Mouse (Mus musculus) A20 (cell line): ENCODE measurements around the gene Adam12.

Source experiments
- DNase-seq: peaks from one replicate; pipeline ENCODE4 v3.0.0-alpha.2; 2011; ENCODE audit warnings: low read depth, low spot score

The Adam12 gene

GRCm38 (mm10) chr7:134009157-134009556 is 222.8 kb downstream of the Adam12 start:
- DNase-seq, result no peak

- no peak for DNase-seq
Observed at GRCm38 (mm10) chr7:134007942-134008361, 224.0 kb downstream of the Adam12 start.

DNA sequence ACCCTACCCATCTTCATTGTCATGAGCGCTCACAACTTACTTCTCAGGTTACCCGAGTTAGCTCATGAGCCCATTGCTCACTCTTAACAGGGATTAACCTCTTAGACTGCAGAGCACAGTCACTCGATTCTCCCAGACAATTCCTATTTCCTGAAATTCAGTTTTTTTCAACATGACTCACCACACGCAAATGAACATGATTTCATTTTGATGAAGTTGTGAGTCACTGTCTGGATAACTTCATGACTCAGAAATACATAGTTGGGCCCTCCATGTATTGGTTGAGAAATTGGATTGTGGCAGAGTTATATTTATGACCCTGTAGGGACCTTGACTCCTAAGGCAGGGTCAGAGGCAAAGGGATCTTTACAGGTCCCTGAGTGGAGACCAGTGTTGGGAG is 230.4 kb downstream of the Adam12 start:
- no peak for DNase-seq

DNA sequence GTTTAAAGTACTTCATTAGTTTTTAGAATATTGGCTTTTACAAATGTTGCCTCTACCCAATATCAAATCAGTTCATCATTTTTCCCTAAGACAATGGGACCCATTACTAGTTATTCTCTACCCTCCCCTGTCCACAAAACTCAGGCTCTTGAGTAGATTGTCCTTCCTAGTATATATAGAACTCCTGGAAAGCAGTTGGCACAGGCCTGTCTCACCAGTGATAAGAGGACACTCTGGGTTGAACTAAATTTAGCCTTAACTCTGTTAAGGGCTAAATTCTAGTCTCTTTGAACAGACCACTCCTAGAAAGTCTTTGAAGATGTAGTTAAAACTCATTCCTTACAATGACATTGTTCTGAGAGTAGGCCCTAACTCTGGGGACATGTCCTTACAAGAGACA is 241.0 kb downstream of the Adam12 start:
- DNase-seq, result no peak

DNA sequence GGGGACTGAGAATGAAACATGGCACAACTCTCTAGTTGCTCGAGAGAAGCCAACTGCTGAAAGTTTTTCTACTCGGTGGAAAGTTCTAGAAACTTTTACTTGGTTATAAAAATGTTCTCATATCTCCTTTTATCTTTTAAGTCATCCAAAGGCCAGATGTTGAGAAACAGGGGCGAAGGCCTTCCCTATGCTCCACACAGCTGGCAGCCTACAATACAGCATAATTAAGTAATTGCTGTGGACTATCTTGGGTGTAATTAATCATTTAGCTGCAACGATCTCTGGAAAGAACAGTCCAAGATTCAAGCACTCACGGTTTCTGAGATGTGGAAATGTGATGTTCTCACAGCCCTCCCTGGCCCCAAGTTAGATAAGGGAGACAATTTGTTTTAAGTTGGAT is 243.6 kb downstream of the Adam12 start:
- no peak for DNase-seq

- no peak for DNase-seq
Observed at GRCm38 (mm10) chr7:133986201-133986600, 245.7 kb downstream of the Adam12 start.

DNA sequence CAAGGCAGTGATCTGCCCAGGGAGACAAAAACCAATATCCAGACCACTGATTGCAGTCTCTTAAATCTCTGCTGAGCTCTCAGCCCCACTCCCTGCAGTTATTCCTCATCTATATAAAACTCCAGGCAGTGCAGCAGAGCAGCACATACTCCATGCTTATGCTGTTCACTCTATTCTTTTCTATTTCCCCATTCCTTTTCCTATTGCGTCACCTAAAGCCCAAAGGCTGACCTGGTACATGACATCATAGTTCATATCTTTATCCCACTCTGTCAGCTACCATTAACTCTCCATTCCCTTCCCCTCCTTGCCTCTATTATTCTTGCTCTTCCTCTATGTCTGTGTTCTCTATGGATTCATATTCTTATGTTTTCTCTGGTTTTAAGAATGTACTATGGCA is 246.3 kb downstream of the Adam12 start:
- no peak for DNase-seq

DNA sequence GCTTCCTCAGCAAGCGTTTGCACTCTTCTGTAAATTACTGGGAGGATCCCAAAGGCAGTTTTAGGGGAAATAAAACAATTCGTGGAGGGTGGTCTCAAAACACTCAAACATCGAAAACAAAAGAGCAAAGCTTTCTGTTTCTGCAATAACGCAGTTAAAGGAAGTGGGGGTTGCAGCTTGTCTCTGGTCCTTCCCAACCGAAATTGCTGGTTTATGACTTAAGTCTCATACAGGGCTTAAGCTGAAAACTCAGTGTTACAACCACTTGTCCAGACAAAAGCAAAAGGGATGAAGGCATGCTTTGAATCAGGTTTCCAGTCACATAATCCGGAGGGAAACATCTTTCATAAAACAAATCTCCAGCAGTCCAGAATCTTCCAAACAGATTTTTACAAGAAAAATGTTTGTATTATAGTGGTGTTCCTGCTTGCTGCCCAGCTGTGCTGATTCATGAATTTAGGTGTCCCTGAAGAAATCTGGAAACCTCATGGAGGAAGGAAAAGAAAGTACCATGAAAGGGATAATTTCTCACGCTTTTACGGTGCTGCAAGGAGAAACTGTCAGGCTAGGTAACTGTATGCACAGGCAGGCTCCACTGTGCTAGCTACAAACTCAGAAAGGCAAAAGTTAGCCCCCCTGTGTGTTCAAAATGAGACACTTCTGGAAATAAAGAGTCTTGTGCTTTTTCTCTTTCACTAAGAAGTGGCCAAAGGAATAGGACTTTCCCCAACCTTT is 255.4 kb downstream of the Adam12 start:
- DNase-seq, result no peak

GRCm38 (mm10) chr7:133971086-133971485 is 260.9 kb downstream of the Adam12 start:
- no peak for DNase-seq

- no peak for DNase-seq
Observed at GRCm38 (mm10) chr7:133970407-133970806, 261.5 kb downstream of the Adam12 start.

GRCm38 (mm10) chr7:133967906-133968305 is 264.0 kb downstream of the Adam12 start:
- no peak for DNase-seq

DNA sequence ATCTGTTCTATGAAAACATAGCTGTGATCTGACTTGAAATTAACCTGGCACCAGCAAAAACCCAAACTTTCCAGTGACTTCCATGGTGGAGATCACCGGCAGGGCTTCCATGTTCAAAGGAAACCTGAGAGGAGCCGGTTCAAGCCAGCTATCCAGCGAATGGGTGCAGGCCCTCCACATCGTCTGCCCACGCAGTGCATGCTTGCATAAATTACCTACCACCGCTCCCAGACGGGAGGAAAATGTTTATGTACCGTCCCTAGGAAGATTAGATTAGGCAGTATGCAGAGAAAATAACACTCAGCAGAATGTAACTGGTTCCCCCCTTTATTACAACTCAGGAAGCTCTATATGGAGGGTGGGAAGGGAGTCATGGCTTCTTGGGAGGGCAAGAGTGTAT is 268.4 kb downstream of the Adam12 start:
- DNase-seq, result no peak

DNA sequence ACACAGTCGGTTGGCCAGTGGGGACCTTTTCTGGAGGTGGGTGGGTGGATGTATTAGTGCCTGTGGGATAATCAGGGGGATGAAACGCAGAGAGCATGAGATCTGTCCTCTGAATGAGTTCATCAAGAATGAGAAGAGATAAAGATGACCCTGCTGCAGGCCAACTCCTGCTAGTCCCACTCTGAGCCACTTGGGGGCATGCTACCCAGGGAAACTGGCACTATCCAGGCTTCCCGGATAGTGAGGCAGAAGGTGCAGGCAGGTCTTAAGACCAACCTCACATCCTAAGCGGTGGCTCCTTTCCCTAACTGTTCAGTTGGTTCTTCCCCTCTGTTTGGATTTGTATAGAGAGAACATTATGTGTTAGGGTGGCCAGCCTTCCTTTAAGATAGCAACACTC is 272.7 kb downstream of the Adam12 start:
- DNase-seq, result no peak

- no peak for DNase-seq
Observed at GRCm38 (mm10) chr7:133957873-133958272, 274.1 kb downstream of the Adam12 start.

- no peak for DNase-seq
Observed at GRCm38 (mm10) chr7:133954111-133955091, 277.5 kb downstream of the Adam12 start.

GRCm38 (mm10) chr7:133951777-133952545 is 280.0 kb downstream of the Adam12 start:
- no peak for DNase-seq

DNA sequence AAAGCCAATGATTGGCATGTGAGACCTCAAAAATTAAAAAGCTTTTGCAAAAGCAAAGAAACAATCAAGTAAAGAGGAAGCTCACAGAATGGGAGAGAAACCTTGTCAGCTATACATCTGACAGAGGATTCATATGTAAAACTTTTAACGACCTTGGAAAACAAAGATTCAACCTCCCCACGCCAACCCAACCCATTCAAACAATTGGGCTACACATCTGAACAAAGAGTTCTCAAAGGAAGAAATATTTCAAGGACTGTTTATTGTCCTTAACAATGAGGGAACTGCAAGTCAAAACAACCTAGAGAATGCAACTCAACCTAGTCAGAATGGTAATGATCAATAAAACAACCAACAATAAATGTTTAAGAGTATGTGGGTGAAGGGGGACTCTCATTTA is 284.6 kb downstream of the Adam12 start:
- no peak for DNase-seq

- DNase-seq, result no peak
Observed at GRCm38 (mm10) chr7:133946757-133947345, 285.1 kb downstream of the Adam12 start.

GRCm38 (mm10) chr7:133946113-133946512 is 285.8 kb downstream of the Adam12 start:
- no peak for DNase-seq

DNA sequence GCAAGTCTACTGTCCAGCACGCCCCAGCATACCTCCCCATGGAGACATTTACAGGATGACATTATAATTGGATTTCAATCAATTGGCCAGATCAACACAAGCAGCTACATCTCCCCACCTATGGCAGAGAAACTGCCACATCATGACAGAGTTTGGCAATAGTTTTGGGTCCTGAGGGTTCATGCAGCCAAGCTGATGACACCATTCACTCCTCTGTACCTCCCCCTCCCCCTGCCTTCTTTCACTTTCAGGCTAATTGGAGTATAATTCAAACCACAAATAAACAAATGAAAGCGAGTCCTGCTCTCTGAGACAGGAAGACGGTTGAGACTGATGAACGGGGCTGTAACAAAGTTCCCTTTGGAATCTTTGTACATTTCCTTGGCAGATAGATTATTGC is 291.5 kb downstream of the Adam12 start:
- DNase-seq, result no peak

DNA sequence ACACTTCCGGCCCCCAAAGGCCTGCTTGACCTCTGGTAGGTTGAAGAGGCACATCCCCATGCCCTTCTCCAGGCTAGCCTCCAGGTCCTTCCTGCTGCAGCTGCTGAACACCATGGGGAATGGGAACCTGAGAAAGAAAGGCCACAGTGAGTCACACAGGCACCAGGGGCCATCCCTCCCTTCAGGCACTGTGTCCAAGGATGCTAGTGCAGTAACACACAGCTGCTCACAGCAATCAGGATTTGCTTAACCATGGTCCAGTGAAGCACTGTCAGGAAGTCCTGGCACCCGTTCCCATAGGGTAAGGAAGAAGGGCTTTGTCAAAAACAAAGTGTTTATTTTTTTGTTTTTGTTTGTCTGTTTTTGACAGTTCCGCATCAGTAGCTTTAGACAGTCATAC is 294.5 kb downstream of the Adam12 start:
- no peak for DNase-seq

GRCm38 (mm10) chr7:133936377-133936776 is 295.6 kb downstream of the Adam12 start:
- no peak for DNase-seq
